Mouse (Mus musculus) olfactory bulb, adult 2 months (tissue): ENCODE data around the gene Fam110a. TPM values are rescaled to one million over a fixed set of nuclear protein-coding genes. Genes with fewer than 3 reads are reported as not detected.

Source experiments
- H3K27ac ChIP-seq: fragments of 200-500 bp; 2 replicates; pipeline ENCODE4 v1.5.1; 2012; ENCODE audit warnings: low read depth, low read length; ENCODE audit not compliant: insufficient read depth
- H3K4me1 ChIP-seq: fragments of 200-500 bp; 2 replicates; pipeline ENCODE4 v1.6.1; 2012; ENCODE audit warnings: low read length; ENCODE audit not compliant: control insufficient read depth, insufficient read depth
- H3K4me3 ChIP-seq: fragments of 200-500 bp; 2 replicates; pipeline ENCODE4 v1.5.1; 2012; ENCODE audit warnings: mild to moderate bottlenecking, low read depth, low read length, moderate library complexity; ENCODE audit not compliant: insufficient read depth
- CTCF ChIP-seq: fragments of 200-500 bp; IDR thresholded peaks from 2 replicates; pipeline ENCODE4 v1.5.1; 2012; ENCODE audit warnings: low read depth, mild to moderate bottlenecking, low read length, moderate library complexity; ENCODE audit not compliant: insufficient read depth
- POLR2A ChIP-seq: fragments of 200-500 bp; IDR thresholded peaks from 2 replicates; pipeline ENCODE4 v1.6.1; 2012; ENCODE audit warnings: mild to moderate bottlenecking, low read depth, low read length, moderate library complexity; ENCODE audit not compliant: insufficient read depth
- whole genome bisulfite sequencing: fragments of 180-500 bp; shearing (Covaris S2); methylation state at CpG from one replicate; pipeline ENCODE4 v1.1.7; 2018; 5-methylcytosine and 5-hydroxymethylcytosine counted together
- polyA plus RNA-seq: library from polyadenylated mRNA; stranded (reverse); fragments of >200 nt; gene quantifications from 2 replicates; pipeline ENCODE4 v1.2.4, GENCODE M21; 2012; ENCODE audit warnings: low replicate concordance; ENCODE audit not compliant: missing spikeins, insufficient read depth, insufficient read length

The Fam110a gene
- polyA plus RNA-seq, 1 experiment = not detected

GRCm38 (mm10) chr2:151930389-151931074 is 49.5 kb downstream of the Fam110a start:
- WGBS = 44% methylated on average over 7 of the region's 7 CpGs
- TF ChIP-seq POLR2A (no peak), CTCF (peak; percentile 67)
- H3K4me1 ChIP-seq = no peaks in the 10 kb centered on the region
- no peak overlapping the region for H3K4me3 ChIP-seq
- no peak overlapping the region for H3K27ac ChIP-seq

- H3K4me3 ChIP-seq = no peak overlapping the region
- 97% methylated on average over 11 of the region's 11 CpGs for WGBS
- no peaks in the 10 kb centered on the region for H3K4me1 ChIP-seq
- no peak overlapping the region for H3K27ac ChIP-seq
- TF ChIP-seq CTCF (no peak), POLR2A (no peak)
Observed at GRCm38 (mm10) chr2:151927103-151927502, 52.9 kb downstream of the Fam110a start.

DNA sequence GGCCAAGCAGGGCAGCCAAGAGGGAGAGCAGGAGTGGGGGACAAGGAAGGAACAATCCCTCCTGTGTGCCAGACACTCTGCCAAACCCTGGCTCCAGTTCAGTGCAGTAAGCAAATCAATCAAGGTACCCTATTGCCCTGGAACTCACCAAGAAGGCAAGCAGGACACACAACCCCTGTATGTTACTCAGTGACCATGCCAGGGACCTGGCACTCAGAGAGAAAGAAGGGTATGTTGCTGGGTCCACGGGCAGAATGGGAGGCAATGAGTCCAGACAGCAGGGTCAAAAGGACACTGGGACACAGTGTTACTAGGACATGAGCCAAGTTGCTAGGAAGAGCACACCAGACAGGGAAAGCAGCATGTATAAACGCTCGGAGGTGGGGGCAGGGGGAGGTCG is 54.3 kb downstream of the Fam110a start:
- 43% methylated on average over 4 of the region's 4 CpGs for WGBS
- no peak for TF ChIP-seq CTCF
- no peak for TF ChIP-seq POLR2A
- Histone ChIP-seq H3K4me3 (no peak overlapping the region), H3K4me1 (no peaks in the 10 kb centered on the region), H3K27ac (no peak overlapping the region)

GRCm38 (mm10) chr2:151924276-151924675 is 55.7 kb downstream of the Fam110a start:
- no peaks in the 10 kb centered on the region for H3K4me1 ChIP-seq
- no peak overlapping the region for H3K4me3 ChIP-seq
- WGBS = 62% methylated on average over 7 of the region's 7 CpGs
- no peak overlapping the region for H3K27ac ChIP-seq
- TF ChIP-seq CTCF = no peak
- TF ChIP-seq POLR2A = no peak

- Histone ChIP-seq H3K27ac (no peak overlapping the region), H3K4me3 (no peak overlapping the region), H3K4me1 (no peaks in the 10 kb centered on the region)
- TF ChIP-seq POLR2A (no peak), CTCF (no peak)
- WGBS = 81% methylated on average over 4 of the region's 4 CpGs
Observed at GRCm38 (mm10) chr2:151921596-151921995, 58.4 kb downstream of the Fam110a start.

DNA sequence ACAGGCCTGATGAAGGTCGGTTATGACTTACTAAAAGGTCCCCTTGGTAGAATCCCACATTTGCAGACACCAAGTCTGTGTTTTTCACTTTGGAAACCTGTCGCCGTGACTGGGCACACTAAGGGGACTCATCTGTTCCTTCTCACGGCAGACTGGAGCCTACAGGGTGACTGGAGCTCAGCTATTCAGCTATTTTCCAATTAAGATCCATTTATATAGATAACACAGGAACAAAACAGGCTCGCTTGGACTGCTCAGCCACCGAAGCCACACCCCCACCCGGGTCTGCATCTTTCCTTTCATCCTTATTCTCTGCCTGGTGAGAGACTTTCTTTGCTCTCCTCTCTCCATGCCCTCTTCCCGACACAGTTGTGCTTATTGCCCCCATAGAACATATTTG is 59.0 kb downstream of the Fam110a start:
- H3K27ac ChIP-seq = no peak overlapping the region
- WGBS = 70% methylated on average over 8 of the region's 8 CpGs
- TF ChIP-seq POLR2A (no peak), CTCF (no peak)
- no peaks in the 10 kb centered on the region for H3K4me1 ChIP-seq
- H3K4me3 ChIP-seq = no peak overlapping the region

Other genes starting within 250 kb of the Fam110a start
- not detected in 2 replicates for gene Psmf1, start 236.0 kb downstream of the Fam110a start, polyA plus RNA-seq
- gene Rspo4, start 137.3 kb downstream of the Fam110a start, polyA plus RNA-seq = not detected in 2 replicates
- gene Angpt4, start 69.0 kb downstream of the Fam110a start, polyA plus RNA-seq = not detected in 2 replicates
- not detected in 2 replicates for gene Slc52a3, start 16.3 kb upstream of the Fam110a start, polyA plus RNA-seq
- gene Scrt2, start 101.3 kb upstream of the Fam110a start, polyA plus RNA-seq = not detected in 2 replicates
- gene Srxn1, start 125.3 kb upstream of the Fam110a start, polyA plus RNA-seq = not detected in 2 replicates
- gene Tcf15, start 163.3 kb upstream of the Fam110a start, polyA plus RNA-seq = not detected in 2 replicates
- 208 TPM in 1 of 2 replicates, not detected in the other for gene Csnk2a1, start 246.6 kb upstream of the Fam110a start, polyA plus RNA-seq